In genomic region chr17:10198231-10198630, GRCm38 (mm10) we compare ENCODE assay signal across 23 mouse cellular contexts.
A peak's percentile ranks its signal among the peaks of the same experiment; 100 is the strongest.
DNase-seq lines count a peak whose midpoint lies in the region; ATAC-seq and TF ChIP-seq lines count a peak whose summit lies in the region.
"Had no signal": no experiment of that assay in that cellular context is flagged by ENCODE, and none has a peak within 500 bp of the region (broad histone marks: within the 10 kb centered on the region; RNA-seq: fewer than 3 reads in every experiment).

No protein-coding gene starts in this region.

- no peaks in the 10 kb centered on the region for H3K27me3 ChIP-seq in hindbrain, embryonic 15.5 days
- no peaks in the 10 kb centered on the region for H3K27me3 ChIP-seq in hindbrain, postnatal 0 days (ENCODE audit: insufficient read depth, low read length)
- H3K27me3 ChIP-seq in embryonic facial prominence, embryonic 15.5 days: no peaks in the 10 kb centered on the region
- H3K27me3 ChIP-seq: embryonic facial prominence, embryonic 12.5 days; forebrain, embryonic 13.5 days; heart, embryonic 12.5 days; heart, embryonic 15.5 days; hindbrain, embryonic 13.5 days had no signal

- no peak overlapping the region for H3K4me2 ChIP-seq in hindbrain, embryonic 15.5 days
- H3K4me2 ChIP-seq in hindbrain, postnatal 0 days (ENCODE audit: low read depth, low read length): no peak overlapping the region
- no peak overlapping the region for H3K4me2 ChIP-seq in embryonic facial prominence, embryonic 15.5 days (replicated peaks)
- H3K4me2 ChIP-seq: embryonic facial prominence, embryonic 12.5 days; forebrain, embryonic 13.5 days; heart, embryonic 12.5 days; heart, embryonic 15.5 days; hindbrain, embryonic 13.5 days had no signal

- no peaks in the 10 kb centered on the region for H3K36me3 ChIP-seq in hindbrain, embryonic 15.5 days
- no peaks in the 10 kb centered on the region for H3K36me3 ChIP-seq in hindbrain, postnatal 0 days (ENCODE audit: insufficient read depth, low read length)
- H3K36me3 ChIP-seq in embryonic facial prominence, embryonic 15.5 days: peaks cover 6% of the 10 kb centered on the region; the same call in 1 of the 2 replicates
- H3K36me3 ChIP-seq: embryonic facial prominence, embryonic 12.5 days; hindbrain, embryonic 13.5 days had no signal

- no peak for DNase-seq in hindbrain, postnatal 0 days (ENCODE audit: low spot score)
- peak; percentile 52 for DNase-seq in brain, adult 2 months (ENCODE audit: low read depth, low spot score)
- DNase-seq in telencephalon, adult 2 months (ENCODE audit: low read depth, low spot score): peak; percentile 15
- no peak for DNase-seq in thymus, postnatal 4 days
- DNase-seq: adrenal gland, adult 2 months; adrenal gland, postnatal 14 days; cerebellum, adult 11-12 months; cerebellum, adult 8-10 months; cerebellum, postnatal 14 days; gastrocnemius, postnatal 25 days; heart, adult 18-20 months; heart, postnatal 10 days; heart, postnatal 36 days had no signal

- H3K4me3 ChIP-seq in hindbrain, embryonic 15.5 days: no peak overlapping the region
- no peak overlapping the region for H3K4me3 ChIP-seq in hindbrain, postnatal 0 days (ENCODE audit: low read length)
- H3K4me3 ChIP-seq in embryonic facial prominence, embryonic 15.5 days (replicated peaks): no peak overlapping the region
- H3K4me3 ChIP-seq: embryonic facial prominence, embryonic 12.5 days; forebrain, embryonic 10.5 days; forebrain, embryonic 13.5 days; heart, embryonic 12.5 days; heart, embryonic 15.5 days; hindbrain, embryonic 10.5 days; hindbrain, embryonic 13.5 days had no signal

- 90% methylated on average over 3 of the region's 3 CpGs for WGBS in hindbrain, embryonic 15.5 days
- 81% methylated on average over 3 of the region's 3 CpGs for WGBS in hindbrain, postnatal 0 days
- WGBS in embryonic facial prominence, embryonic 15.5 days: 76% methylated on average over 3 of the region's 3 CpGs

- H3K27ac ChIP-seq in hindbrain, embryonic 15.5 days (replicated peaks): peak overlapping the region; percentile 53; the same call in 1 of the 2 replicates
- H3K27ac ChIP-seq in hindbrain, postnatal 0 days: no peak overlapping the region
- H3K27ac ChIP-seq in embryonic facial prominence, embryonic 15.5 days (replicated peaks): peak overlapping the region; percentile 44; the same call in 1 of the 2 replicates
- H3K27ac ChIP-seq: embryonic facial prominence, embryonic 12.5 days; forebrain, embryonic 10.5 days; forebrain, embryonic 13.5 days; heart, embryonic 15.5 days; hindbrain, embryonic 10.5 days; hindbrain, embryonic 13.5 days had no signal

- no peaks in the 10 kb centered on the region for H3K4me1 ChIP-seq in hindbrain, embryonic 15.5 days (replicated peaks)
- H3K4me1 ChIP-seq in hindbrain, postnatal 0 days (ENCODE audit: insufficient read depth, low read length): no peaks in the 10 kb centered on the region
- 0 out of 2 replicates have a peak, but pooled peaks cover 4% of the 10 kb centered on the region for H3K4me1 ChIP-seq in embryonic facial prominence, embryonic 15.5 days
- H3K4me1 ChIP-seq: embryonic facial prominence, embryonic 12.5 days; forebrain, embryonic 10.5 days; forebrain, embryonic 13.5 days; heart, embryonic 12.5 days; hindbrain, embryonic 10.5 days; hindbrain, embryonic 13.5 days had no signal

- ATAC-seq in hindbrain, embryonic 15.5 days (ENCODE audit: low FRiP score, low read depth): no peak
- no peak for ATAC-seq in hindbrain, postnatal 0 days
- no peak for ATAC-seq in embryonic facial prominence, embryonic 15.5 days (ENCODE audit: insufficient number of reproducible peaks, low FRiP score, low TSS enrichment, low read depth)
- ATAC-seq: CD4-positive, CD25-positive, alpha-beta regulatory T cell, adult 4 months; forebrain, embryonic 13.5 days had no signal

- no peak for TF ChIP-seq CTCF in hindbrain, postnatal 0 days (IDR thresholded peaks at IDR 0.05; ENCODE audit: low read depth)

- H3K9me3 ChIP-seq in hindbrain, embryonic 15.5 days: no peaks in the 10 kb centered on the region
- H3K9me3 ChIP-seq in hindbrain, postnatal 0 days (ENCODE audit: low read length): no peaks in the 10 kb centered on the region
- H3K9me3 ChIP-seq in embryonic facial prominence, embryonic 15.5 days (replicated peaks): no peaks in the 10 kb centered on the region
- H3K9me3 ChIP-seq: embryonic facial prominence, embryonic 12.5 days; heart, embryonic 12.5 days; heart, embryonic 15.5 days; hindbrain, embryonic 13.5 days had no signal

- no peak overlapping the region for H3K9ac ChIP-seq in hindbrain, embryonic 15.5 days
- no peak overlapping the region for H3K9ac ChIP-seq in hindbrain, postnatal 0 days (replicated peaks; ENCODE audit: low read length)
- H3K9ac ChIP-seq in embryonic facial prominence, embryonic 15.5 days: no peak overlapping the region
- H3K9ac ChIP-seq: embryonic facial prominence, embryonic 12.5 days; forebrain, embryonic 13.5 days; heart, embryonic 12.5 days; heart, embryonic 15.5 days; hindbrain, embryonic 13.5 days had no signal

Comparison
In these comparisons a context has a peak if more than half of its experiments do, and no peak if none do; other contexts are left out.
1. DNase-seq: peak in brain, adult 2 months (single experiment) and telencephalon, adult 2 months (single experiment); none in hindbrain, postnatal 0 days (single experiment) and thymus, postnatal 4 days (single experiment).